Mouse (Mus musculus) MEL (cell line): Measurements from ENCODE around the gene Cdc42bpa.

ENCODE experiments used
- BHLHE40 ChIP-seq: IDR thresholded peaks from 2 replicates; pipeline ENCODE4 v1.6.1; 2012; ENCODE audit warnings: low read depth, mild to moderate bottlenecking, inconsistent platforms, low read length, improper control_type of control experiment, borderline replicate concordance
- CHD2 ChIP-seq: IDR thresholded peaks from 2 replicates; pipeline ENCODE4 v1.6.1; 2011; ENCODE audit warnings: low read length, improper control_type of control experiment
- CTCF ChIP-seq, 3 experiments: IDR thresholded peaks in 2 of 3; conservative IDR thresholded peaks in 1 of 3; 2 replicates each; pipeline ENCODE4 v1.5.1; 2011 to 2012; ENCODE audit warnings: low read length in 3 of 3, low read depth in 2 of 3, mild to moderate bottlenecking in 2 of 3, improper control_type of control experiment in 1 of 3, inconsistent platforms in 1 of 3, mixed read lengths in 1 of 3, moderate library complexity in 1 of 3; ENCODE audit not compliant: control insufficient read depth in 1 of 3, insufficient read depth in 1 of 3, poor library complexity in 1 of 3, severe bottlenecking in 1 of 3
- ELF1 ChIP-seq: IDR thresholded peaks from 2 replicates; pipeline ENCODE4 v1.6.1; 2014; ENCODE audit warnings: low read depth, mild to moderate bottlenecking, inconsistent platforms, low read length, improper control_type of control experiment, moderate library complexity
- EP300 ChIP-seq, 2 experiments: IDR thresholded peaks; 2 replicates each; pipeline ENCODE4 v1.6.1; 2011; ENCODE audit warnings: improper control_type of control experiment in 2 of 2, low read length in 2 of 2, low read depth in 1 of 2, mild to moderate bottlenecking in 1 of 2
- HCFC1 ChIP-seq: IDR thresholded peaks from 2 replicates; pipeline ENCODE4 v1.6.1; 2012; ENCODE audit warnings: low read depth, mild to moderate bottlenecking, inconsistent platforms, low read length, improper control_type of control experiment, moderate library complexity
- KAT2A ChIP-seq: conservative IDR thresholded peaks from 2 replicates; pipeline ENCODE4 v1.6.1; 2012; ENCODE audit warnings: low read depth, low read length, improper control_type of control experiment, inconsistent platforms
- POLR2A ChIP-seq, 2 experiments: IDR thresholded peaks; 2 replicates each; pipeline ENCODE4 v1.6.1; 2011 to 2012; ENCODE audit warnings: low read length in 2 of 2, mild to moderate bottlenecking in 2 of 2, control low read depth in 1 of 2, improper control_type of control experiment in 1 of 2, low read depth in 1 of 2, moderate library complexity in 1 of 2; ENCODE audit not compliant: control insufficient read depth in 1 of 2, insufficient read depth in 1 of 2, poor library complexity in 1 of 2
- SIN3A ChIP-seq: IDR thresholded peaks from 2 replicates; pipeline ENCODE4 v1.6.1; 2012; ENCODE audit warnings: low read length, improper control_type of control experiment, inconsistent platforms
- TAL1 ChIP-seq: IDR thresholded peaks from 2 replicates; pipeline ENCODE4 v1.6.1; 2012; ENCODE audit warnings: mild to moderate bottlenecking, inconsistent platforms, low read length, moderate library complexity, mixed read lengths
- TCF12 ChIP-seq: IDR thresholded peaks from 2 replicates; pipeline ENCODE4 v1.6.1; 2014; ENCODE audit warnings: low read depth, mild to moderate bottlenecking, inconsistent platforms, low read length, improper control_type of control experiment, moderate library complexity
- ZC3H11A ChIP-seq: IDR thresholded peaks from 2 replicates; pipeline ENCODE4 v1.6.1; 2012; ENCODE audit warnings: low read depth, mild to moderate bottlenecking, inconsistent platforms, low read length, improper control_type of control experiment
- ZKSCAN1 ChIP-seq: IDR thresholded peaks from 2 replicates; pipeline ENCODE4 v1.6.1; 2012; ENCODE audit warnings: low read depth, mild to moderate bottlenecking, inconsistent platforms, low read length, improper control_type of control experiment, moderate library complexity

GRCm38 (mm10) chr1:180018218-180018617, 57.9 kb downstream of the Cdc42bpa start:
- no peak for TF ChIP-seq CTCF (IDR thresholded peaks at IDR 0.05 in 2 of 3, conservative IDR thresholded peaks at IDR 0.05 in 1 of 3; ENCODE audit: control insufficient read depth in 1 of 3, insufficient read depth in 1 of 3, low read depth in 2 of 3, low read length in 3 of 3, poor library complexity in 1 of 3, severe bottlenecking in 1 of 3)
- TF ChIP-seq EP300 (IDR thresholded peaks at IDR 0.05; ENCODE audit: low read depth in 1 of 2, low read length in 2 of 2) = no peak
- TF ChIP-seq TCF12 = no peak
- no peak for TF ChIP-seq POLR2A (IDR thresholded peaks at IDR 0.05; ENCODE audit: control insufficient read depth in 1 of 2, insufficient read depth in 1 of 2, low read depth in 1 of 2, low read length in 2 of 2, poor library complexity in 1 of 2)
- TF ChIP-seq CHD2 = no peak
- TF ChIP-seq BHLHE40 = no peak
- no peak for TF ChIP-seq ZKSCAN1
- TF ChIP-seq SIN3A = no peak
- no peak for TF ChIP-seq ZC3H11A
- TF ChIP-seq KAT2A = no peak
- TF ChIP-seq HCFC1 = no peak
- TF ChIP-seq TAL1 = no peak
- TF ChIP-seq ELF1 = no peak
